Mouse (Mus musculus): ENCODE data around the gene Paqr8. TPM values are rescaled to one million over a fixed set of nuclear protein-coding genes. Genes with fewer than 3 reads are reported as not detected.

The Paqr8 gene
- polyA plus RNA-seq, 1 experiment, result 5.6 TPM

DNA sequence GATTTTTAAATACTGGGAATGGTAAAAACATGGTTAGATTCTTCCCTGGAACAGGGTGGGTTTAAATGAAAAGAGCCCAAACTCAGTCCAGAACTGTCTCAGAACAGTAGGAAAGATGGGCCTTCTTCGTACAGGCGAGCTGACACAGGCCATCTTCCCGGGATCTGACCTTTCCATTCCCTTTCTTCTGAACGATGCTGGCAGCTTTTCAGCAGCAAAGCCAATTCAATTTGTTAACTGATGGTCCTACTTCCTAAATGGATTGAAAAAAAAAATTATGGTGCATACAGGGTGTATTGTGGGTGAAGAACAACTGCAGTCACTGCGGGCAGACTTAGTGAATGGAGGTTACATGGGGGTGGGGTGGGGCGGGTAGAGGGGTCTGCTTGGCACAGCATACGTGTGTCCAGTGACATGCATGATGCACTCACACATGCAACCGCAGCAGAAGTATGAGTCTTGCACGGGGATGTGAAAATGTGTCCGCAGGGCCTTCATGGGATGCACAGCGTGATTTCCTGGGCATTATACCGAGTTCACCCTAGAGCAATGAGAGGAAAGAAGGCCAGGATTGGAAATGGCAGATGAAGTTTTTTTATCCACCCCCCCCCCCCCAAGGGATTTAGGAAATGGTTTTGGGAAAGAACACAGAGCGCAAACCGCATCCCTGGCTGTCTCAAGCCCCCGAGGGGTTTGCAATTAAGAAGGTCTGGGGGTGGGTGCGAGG lies 566 bp upstream of the Paqr8 start:
- H3K36me3 ChIP-seq (ENCODE audit: control insufficient read depth, insufficient read depth, low read length), result no peaks in the 10 kb centered on the region
- TF ChIP-seq CTCF (IDR thresholded peaks at IDR 0.05; ENCODE audit: extremely low read depth, insufficient read length, insufficient replicate concordance, low read depth, low read length) (no peak), POLR2A (IDR thresholded peaks at IDR 0.05; ENCODE audit: low read depth, low read length) (no peak)
- H3K27ac ChIP-seq (ENCODE audit: insufficient read depth, low read depth, low read length), result no peak overlapping the region
- H3K4me3 ChIP-seq (ENCODE audit: low read depth, low read length), result peak overlapping the region; percentile 69
- 37% methylated on average over 16 of the region's 16 CpGs for WGBS
- H3K27me3 ChIP-seq (ENCODE audit: control insufficient read depth, insufficient read depth, low read length), result no peaks in the 10 kb centered on the region
- H3K4me1 ChIP-seq (ENCODE audit: control insufficient read depth, insufficient read depth, insufficient read length, low read length), result no peaks in the 10 kb centered on the region; the same call in 1 of the 2 replicates

DNA sequence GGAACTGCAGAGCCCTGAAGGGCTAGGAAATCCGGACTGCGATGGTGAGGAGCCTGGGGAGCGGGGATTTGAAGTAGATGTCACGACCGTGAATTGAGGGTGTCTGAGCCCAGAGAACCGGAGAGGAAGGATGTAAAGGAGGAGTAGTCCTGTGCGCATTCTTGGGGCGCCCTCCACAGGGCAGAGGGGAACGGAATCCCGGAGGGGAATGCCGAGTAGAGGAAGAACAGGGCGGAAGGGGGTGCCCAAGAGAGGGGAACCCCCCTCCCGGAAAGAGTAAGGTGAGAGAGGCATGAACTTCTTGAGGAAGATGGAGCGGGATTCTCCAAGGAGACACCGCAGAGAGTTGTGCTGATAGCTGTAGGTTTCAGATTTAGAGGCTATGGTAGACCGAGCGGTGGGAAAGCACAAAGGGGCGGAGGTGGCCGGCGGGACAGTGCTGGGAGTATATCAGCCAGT lies 564 bp downstream of the Paqr8 start:
- 2% methylated on average over 20 of the region's 20 CpGs for WGBS
- 0 out of 2 replicates have a peak overlapping the region, but pooled peaks have one; percentile 4 for H3K27ac ChIP-seq (ENCODE audit: insufficient read depth, low read depth, low read length)

DNA sequence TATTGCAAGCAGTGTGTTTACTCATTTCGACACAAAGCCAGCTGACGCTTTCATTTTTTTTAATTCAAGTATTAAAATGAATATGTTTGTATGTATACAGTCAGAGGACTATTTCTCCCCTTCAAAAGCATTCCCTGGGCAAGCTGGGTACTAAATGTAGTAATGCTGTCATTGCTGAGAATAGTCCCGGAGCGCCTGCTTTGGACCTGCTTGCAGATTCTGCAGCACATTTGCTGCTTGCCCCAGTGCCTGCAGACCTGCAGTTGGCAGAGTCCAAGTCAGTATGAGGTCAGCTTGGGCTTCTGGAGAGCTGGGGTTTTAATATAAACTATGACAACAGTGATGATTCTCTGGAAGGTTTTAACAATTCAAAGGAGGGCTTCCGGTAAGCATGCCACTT lies 2.7 kb downstream of the Paqr8 start:
- H3K4me3 ChIP-seq (ENCODE audit: low read depth, low read length), result no peak overlapping the region
- H3K27me3 ChIP-seq (ENCODE audit: control insufficient read depth, insufficient read depth, low read length), result no peaks in the 10 kb centered on the region
- no peak for TF ChIP-seq CTCF (IDR thresholded peaks at IDR 0.05; ENCODE audit: extremely low read depth, insufficient read length, insufficient replicate concordance, low read depth, low read length)
- TF ChIP-seq POLR2A (IDR thresholded peaks at IDR 0.05; ENCODE audit: low read depth, low read length), result no peak
- H3K4me1 ChIP-seq (ENCODE audit: control insufficient read depth, insufficient read depth, insufficient read length, low read length), result no peaks in the 10 kb centered on the region; the same call in 1 of the 2 replicates
- WGBS, result 84% methylated on average over 5 of the region's 5 CpGs
- H3K36me3 ChIP-seq (ENCODE audit: control insufficient read depth, insufficient read depth, low read length), result no peaks in the 10 kb centered on the region
- H3K27ac ChIP-seq (ENCODE audit: insufficient read depth, low read depth, low read length), result no peak overlapping the region

More for the DNA sequence above, 564 bp downstream of the Paqr8 start:
- Histone ChIP-seq H3K4me1 (ENCODE audit: control insufficient read depth, insufficient read depth, insufficient read length, low read length) (no peaks in the 10 kb centered on the region; the same call in 1 of the 2 replicates), H3K4me3 (ENCODE audit: low read depth, low read length) (peak overlapping the region; percentile 69), H3K27me3 (ENCODE audit: control insufficient read depth, insufficient read depth, low read length) (no peaks in the 10 kb centered on the region), H3K36me3 (ENCODE audit: control insufficient read depth, insufficient read depth, low read length) (no peaks in the 10 kb centered on the region)
- TF ChIP-seq CTCF (IDR thresholded peaks at IDR 0.05; ENCODE audit: extremely low read depth, insufficient read length, insufficient replicate concordance, low read depth, low read length) (peak; percentile 61; the same call in 1 of the 2 replicates), POLR2A (IDR thresholded peaks at IDR 0.05; ENCODE audit: low read depth, low read length) (no peak)

DNA sequence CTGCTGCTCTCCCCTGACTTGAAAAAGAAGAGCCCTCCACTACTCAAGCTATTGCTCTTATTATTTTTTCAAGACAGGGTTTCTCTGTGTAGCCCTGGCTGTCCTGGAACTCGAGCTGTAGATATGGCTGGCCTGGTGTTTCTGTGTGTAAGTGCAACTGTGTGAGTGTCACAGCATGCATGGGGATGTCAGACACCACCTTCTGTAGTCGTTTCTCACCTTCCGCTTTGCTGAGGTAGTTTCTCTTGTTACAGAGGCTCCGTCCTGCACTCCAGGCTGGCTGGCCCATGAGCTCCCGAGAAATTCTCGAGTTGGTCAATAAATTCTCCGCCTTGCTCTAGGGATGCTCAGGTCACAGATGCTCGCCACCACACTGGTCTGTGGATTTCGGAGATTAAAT lies 8.0 kb downstream of the Paqr8 start:
- Histone ChIP-seq H3K4me3 (ENCODE audit: low read depth, low read length) (no peak overlapping the region), H3K4me1 (ENCODE audit: control insufficient read depth, insufficient read depth, insufficient read length, low read length) (no peaks in the 10 kb centered on the region), H3K27ac (ENCODE audit: insufficient read depth, low read depth, low read length) (no peak overlapping the region), H3K27me3 (ENCODE audit: control insufficient read depth, insufficient read depth, low read length) (no peaks in the 10 kb centered on the region), H3K36me3 (ENCODE audit: control insufficient read depth, insufficient read depth, low read length) (no peaks in the 10 kb centered on the region)
- TF ChIP-seq POLR2A (IDR thresholded peaks at IDR 0.05; ENCODE audit: low read depth, low read length), result no peak
- TF ChIP-seq CTCF (IDR thresholded peaks at IDR 0.05; ENCODE audit: extremely low read depth, insufficient read length, insufficient replicate concordance, low read depth, low read length), result no peak
- 64% methylated on average over 9 of the region's 9 CpGs for WGBS

DNA sequence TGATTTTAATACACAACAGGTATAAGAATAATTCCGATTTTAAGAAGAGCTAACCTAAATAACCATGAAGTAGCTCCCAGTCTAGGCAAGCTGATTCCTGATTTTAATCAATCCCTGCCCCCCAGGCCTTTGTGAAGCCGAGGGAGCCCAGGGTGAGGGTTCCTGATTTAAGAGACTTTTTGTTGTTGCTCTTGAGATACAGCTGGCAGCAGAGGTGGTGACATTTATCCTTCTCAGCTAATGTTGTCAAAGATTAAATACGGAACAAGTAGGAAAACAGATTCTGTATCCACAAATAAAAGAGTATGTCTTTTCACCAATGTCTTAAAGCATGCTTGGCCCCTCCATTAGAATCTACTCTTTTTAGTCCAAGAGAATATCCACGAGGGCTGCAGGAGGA lies 9.9 kb downstream of the Paqr8 start:
- H3K4me3 ChIP-seq (ENCODE audit: low read depth, low read length), result no peak overlapping the region
- 74% methylated on average over 4 of the region's 4 CpGs for WGBS
- no peaks in the 10 kb centered on the region for H3K27me3 ChIP-seq (ENCODE audit: control insufficient read depth, insufficient read depth, low read length)
- no peaks in the 10 kb centered on the region for H3K36me3 ChIP-seq (ENCODE audit: control insufficient read depth, insufficient read depth, low read length)
- TF ChIP-seq CTCF (IDR thresholded peaks at IDR 0.05; ENCODE audit: extremely low read depth, insufficient read length, insufficient replicate concordance, low read depth, low read length) (no peak), POLR2A (IDR thresholded peaks at IDR 0.05; ENCODE audit: low read depth, low read length) (no peak)
- H3K27ac ChIP-seq (ENCODE audit: insufficient read depth, low read depth, low read length), result no peak overlapping the region
- H3K4me1 ChIP-seq (ENCODE audit: control insufficient read depth, insufficient read depth, insufficient read length, low read length), result no peaks in the 10 kb centered on the region

DNA sequence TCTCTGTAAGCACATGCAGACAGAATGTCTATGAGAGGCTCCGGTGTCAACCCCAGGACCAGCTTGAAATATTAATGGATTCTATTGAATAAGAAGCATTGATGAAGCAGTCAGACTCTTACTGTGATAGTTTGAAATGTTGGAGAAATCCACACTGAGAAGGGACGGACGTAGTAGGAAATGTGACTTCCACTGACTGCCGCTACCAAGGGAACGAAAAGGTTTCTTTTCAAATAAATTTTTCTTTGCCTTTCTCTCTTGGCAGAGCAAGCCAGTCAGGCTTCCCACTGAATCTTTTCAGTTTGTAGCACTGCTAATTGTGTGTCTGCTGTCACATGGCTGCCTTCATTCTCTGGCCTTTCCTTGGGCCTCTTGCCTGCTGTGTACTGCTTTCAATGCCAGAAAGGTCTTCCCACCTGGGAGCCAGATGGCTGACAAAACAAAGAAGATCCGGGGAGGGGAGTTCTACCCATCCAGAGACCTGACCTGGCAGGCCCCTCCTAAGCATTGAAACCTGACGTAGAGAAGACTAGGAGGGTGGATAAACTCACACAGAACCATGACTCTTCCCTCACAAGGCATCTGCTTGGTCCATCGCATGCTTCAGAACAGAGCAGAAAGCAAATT lies 15.2 kb downstream of the Paqr8 start:
- H3K27ac ChIP-seq (ENCODE audit: insufficient read depth, low read depth, low read length), result no peak overlapping the region
- H3K4me1 ChIP-seq (ENCODE audit: control insufficient read depth, insufficient read depth, insufficient read length, low read length), result no peaks in the 10 kb centered on the region
- no peak for TF ChIP-seq CTCF (IDR thresholded peaks at IDR 0.05; ENCODE audit: extremely low read depth, insufficient read length, insufficient replicate concordance, low read depth, low read length)
- TF ChIP-seq POLR2A (IDR thresholded peaks at IDR 0.05; ENCODE audit: low read depth, low read length), result no peak
- H3K27me3 ChIP-seq (ENCODE audit: control insufficient read depth, insufficient read depth, low read length), result no peaks in the 10 kb centered on the region
- H3K4me3 ChIP-seq (ENCODE audit: low read depth, low read length), result no peak overlapping the region
- H3K36me3 ChIP-seq (ENCODE audit: control insufficient read depth, insufficient read depth, low read length), result no peaks in the 10 kb centered on the region
- 91% methylated on average over 8 of the region's 8 CpGs for WGBS

- no peak for TF ChIP-seq CTCF (IDR thresholded peaks at IDR 0.05; ENCODE audit: extremely low read depth, insufficient read length, insufficient replicate concordance, low read depth, low read length)
- no peak for TF ChIP-seq POLR2A (IDR thresholded peaks at IDR 0.05; ENCODE audit: low read depth, low read length)
- Histone ChIP-seq H3K36me3 (ENCODE audit: control insufficient read depth, insufficient read depth, low read length) (no peaks in the 10 kb centered on the region), H3K4me1 (ENCODE audit: control insufficient read depth, insufficient read depth, insufficient read length, low read length) (no peaks in the 10 kb centered on the region), H3K27me3 (ENCODE audit: control insufficient read depth, insufficient read depth, low read length) (no peaks in the 10 kb centered on the region), H3K27ac (ENCODE audit: insufficient read depth, low read depth, low read length) (no peak overlapping the region), H3K4me3 (ENCODE audit: low read depth, low read length) (no peak overlapping the region)
- WGBS, result 92% methylated on average over 9 of the region's 9 CpGs
Measured at GRCm38 (mm10) chr1:20906128-20906515, 15.7 kb downstream of the Paqr8 start.
